Mouse (Mus musculus) heart, adult 2 months (tissue): ENCODE measurements around the gene Nrap.

Source experiments
- CTCF ChIP-seq: fragments of 200-600 bp; IDR thresholded peaks from 2 replicates; pipeline ENCODE4 v1.8.1; 2022; ENCODE audit warnings: antibody characterized with exemption, mild to moderate bottlenecking, moderate library complexity
- POLR2A ChIP-seq: fragments of 200-500 bp; IDR thresholded peaks from 2 replicates; pipeline ENCODE4 v1.6.1; 2011; ENCODE audit warnings: mild to moderate bottlenecking, low read depth, low read length, control low read depth; ENCODE audit not compliant: insufficient read depth

DNA sequence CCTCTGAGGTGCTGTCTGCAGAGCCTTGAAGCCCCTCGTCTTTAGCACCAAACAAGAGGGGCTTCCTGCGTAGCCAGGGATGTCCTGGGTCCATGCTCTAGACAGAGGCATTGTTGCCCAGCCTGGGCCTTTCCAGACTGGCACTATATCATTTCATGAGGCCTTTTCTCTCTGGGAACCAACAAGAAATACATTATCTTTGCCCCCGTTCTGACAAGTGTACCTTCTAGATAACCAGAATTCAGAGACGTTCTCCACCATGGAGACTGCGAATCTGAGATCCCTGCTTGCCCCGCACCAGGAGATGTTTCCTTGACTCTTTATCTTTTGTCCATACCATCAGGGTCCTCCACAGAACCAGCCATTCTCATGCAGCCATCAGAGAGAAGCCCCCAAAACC, 70.2 kb downstream of the Nrap start:
- no peak for TF ChIP-seq CTCF
- TF ChIP-seq POLR2A = no peak
